Mouse (Mus musculus) urinary bladder, adult 2 months (tissue): ENCODE results near the gene Kcne4. TPM values are rescaled to one million over a fixed set of nuclear protein-coding genes. Genes with fewer than 3 reads are reported as not detected.

Experiments used
- DNase-seq: peaks from one replicate; pipeline ENCODE4 v3.0.0; 2022; ENCODE audit warnings: low spot score
- polyA plus RNA-seq: library from polyadenylated mRNA; depleted of rRNA; stranded (reverse); fragments of >200 nt; gene quantifications from 2 replicates; pipeline ENCODE4 v1.2.3, GENCODE M21; 2012; rRNA removed

Kcne4 gene
- polyA plus RNA-seq, 1 experiment: 17.3 TPM

- no peak for DNase-seq
Measured at GRCm38 (mm10) chr1:78859573-78859972, 43.0 kb downstream of the Kcne4 start.

DNA sequence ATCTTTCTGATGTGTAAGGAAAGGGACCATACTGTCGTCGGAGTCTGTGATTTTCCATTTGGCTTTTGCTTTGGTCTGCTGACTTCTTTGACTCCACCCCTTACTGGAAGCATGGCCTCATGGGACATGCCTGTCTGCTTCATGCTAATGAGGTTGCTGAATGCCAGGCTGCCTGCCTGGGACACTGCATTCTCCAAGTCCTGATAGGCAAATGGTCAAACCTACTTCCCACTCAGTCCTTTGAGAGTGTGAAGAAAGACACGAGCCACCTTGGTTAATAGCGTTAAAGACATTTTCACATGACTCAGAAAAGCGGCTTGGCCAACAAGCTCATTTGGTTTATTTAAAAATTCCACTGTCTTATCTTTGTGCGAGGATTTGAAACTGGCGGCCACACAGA, 43.5 kb downstream of the Kcne4 start:
- no peak for DNase-seq

DNA sequence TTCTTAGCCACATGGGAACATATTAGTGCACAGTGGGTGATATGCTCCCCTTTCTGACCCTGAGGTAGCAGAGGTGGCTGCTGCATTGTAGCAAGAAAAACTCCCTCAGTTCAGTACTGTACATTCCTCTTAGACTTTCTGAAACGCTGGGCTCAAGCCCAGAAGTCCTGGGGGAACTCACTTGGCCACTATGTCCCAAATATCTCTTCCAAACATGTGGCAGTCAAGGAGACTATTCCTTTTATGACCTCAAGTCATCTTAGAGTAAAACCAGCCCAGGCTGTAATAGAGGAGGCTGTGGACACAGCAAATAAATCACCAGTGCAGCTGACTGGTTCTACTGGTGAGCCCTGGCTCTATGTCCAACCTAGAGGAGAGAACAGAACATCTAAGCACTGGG, 45.7 kb downstream of the Kcne4 start:
- no peak for DNase-seq

DNA sequence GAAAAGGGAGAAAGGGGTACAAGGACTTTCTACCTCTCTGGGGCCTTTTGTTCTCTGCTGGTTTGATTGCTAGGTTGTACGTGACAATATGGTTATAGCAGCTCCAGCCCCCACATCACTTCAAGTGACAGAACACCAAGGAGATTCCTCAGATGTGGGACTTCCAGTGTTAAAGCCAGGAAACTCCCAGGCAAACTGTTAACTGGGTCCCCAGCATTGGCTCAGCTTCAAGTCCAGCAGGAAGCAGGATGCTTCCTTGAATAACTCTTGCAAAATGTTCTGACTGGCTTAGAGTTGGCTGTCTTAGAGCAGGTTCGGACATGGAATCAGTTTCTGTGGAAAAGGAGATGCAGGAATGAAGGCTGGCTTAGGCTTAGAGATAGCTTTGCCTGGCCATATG, 47.3 kb downstream of the Kcne4 start:
- no peak for DNase-seq

DNA sequence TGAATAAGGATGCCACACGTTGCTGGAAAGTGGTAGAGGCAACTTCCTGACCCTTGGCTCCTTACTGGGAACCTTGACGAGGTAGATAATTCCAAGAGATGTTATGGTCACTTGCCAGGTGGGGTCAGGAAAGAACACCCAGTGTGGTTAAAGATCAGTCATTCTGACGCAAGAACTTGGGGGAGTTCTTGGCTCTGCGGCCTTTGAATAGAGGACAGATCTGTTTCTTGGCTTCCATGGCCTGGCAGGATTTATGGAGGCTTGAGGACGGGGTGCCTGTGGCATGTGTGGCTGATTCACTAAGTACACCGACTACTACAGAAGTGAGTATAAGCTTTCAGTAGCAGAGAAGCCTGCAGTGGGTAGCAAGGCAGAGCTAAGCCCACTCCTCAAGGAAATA, 47.8 kb downstream of the Kcne4 start:
- DNase-seq: no peak

- DNase-seq: no peak
Measured at GRCm38 (mm10) chr1:78864799-78865346, 48.3 kb downstream of the Kcne4 start.

GRCm38 (mm10) chr1:78865991-78866390, 49.4 kb downstream of the Kcne4 start:
- DNase-seq: no peak

DNA sequence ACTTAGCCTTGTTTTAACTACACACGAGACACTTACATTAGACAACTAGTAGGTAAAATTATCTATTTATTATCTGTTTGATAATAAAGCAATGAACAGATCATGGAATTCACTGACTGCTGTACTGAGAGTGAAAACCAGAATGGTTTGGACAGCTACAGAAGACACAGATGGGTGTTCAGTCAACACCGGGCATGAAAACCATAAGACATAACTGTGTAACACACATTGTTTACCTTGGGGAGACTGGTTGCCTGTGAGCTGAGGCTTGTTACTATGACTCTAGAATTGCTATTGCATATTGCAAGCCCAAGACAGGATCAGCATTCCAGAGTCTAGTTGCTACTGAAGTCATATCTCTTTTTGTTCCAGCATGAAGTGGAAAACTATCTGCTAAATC, 49.9 kb downstream of the Kcne4 start:
- DNase-seq: no peak

Other genes with a start within 250 kb of the Kcne4 start
- 20.5 and 21.5 TPM in 2 replicates for gene Acsl3, start 158.9 kb upstream of the Kcne4 start, polyA plus RNA-seq
- 2.1 and 2.6 TPM in 2 replicates for gene Utp14b, start 158.7 kb upstream of the Kcne4 start, polyA plus RNA-seq